Mouse (Mus musculus) MEL (cell line): ENCODE results near the gene Ilf3. TPM values are rescaled to one million over a fixed set of nuclear protein-coding genes. Genes with fewer than 3 reads are reported as not detected.

Source experiments
- DNase-seq: peaks from one replicate; pipeline ENCODE4 v3.0.0; 2011; ENCODE audit warnings: low read depth, low spot score
- H3K27ac ChIP-seq: 2 replicates; pipeline ENCODE4 v1.5.1; 2012; ENCODE audit warnings: low read depth, mild to moderate bottlenecking, control low read depth, low read length, moderate library complexity; ENCODE audit not compliant: control insufficient read depth
- H3K27me3 ChIP-seq, 2 experiments: fragments of 150-350 bp in 1 of 2; sonication (generic) in 1 of 2; 2 replicates each; pipeline ENCODE4 v1.6.1; 2012; ENCODE audit warnings: low read length in 2 of 2, mild to moderate bottlenecking in 2 of 2, improper control_type of control experiment in 1 of 2, moderate library complexity in 1 of 2; ENCODE audit not compliant: insufficient read depth in 2 of 2, control insufficient read depth in 1 of 2
- H3K36me3 ChIP-seq, 2 experiments: 2 replicates each; pipeline ENCODE4 v1.6.1; 2012 to 2014; ENCODE audit warnings: low read length in 2 of 2, improper control_type of control experiment in 1 of 2, inconsistent platforms in 1 of 2, mild to moderate bottlenecking in 1 of 2; ENCODE audit not compliant: insufficient read depth in 2 of 2, control insufficient read depth in 1 of 2
- H3K4me1 ChIP-seq, 2 experiments: fragments of 150-350 bp in 1 of 2; sonication (generic) in 1 of 2; 2 replicates each; pipeline ENCODE4 v1.6.1; 2012; ENCODE audit warnings: low read length in 2 of 2, improper control_type of control experiment in 1 of 2, mild to moderate bottlenecking in 1 of 2; ENCODE audit not compliant: insufficient read depth in 2 of 2, control insufficient read depth in 1 of 2
- H3K4me3 ChIP-seq, 2 experiments: fragments of 150-350 bp in 1 of 2; sonication (generic) in 1 of 2; 2 replicates each; pipeline ENCODE4 v1.5.1; 2012; ENCODE audit warnings: low read depth in 2 of 2, low read length in 2 of 2, mild to moderate bottlenecking in 2 of 2, moderate library complexity in 2 of 2, control low read depth in 1 of 2, improper control_type of control experiment in 1 of 2; ENCODE audit not compliant: control insufficient read depth in 1 of 2, insufficient read depth in 1 of 2
- H3K79me2 ChIP-seq: 2 replicates; pipeline ENCODE4 v1.6.1; 2012; ENCODE audit warnings: mild to moderate bottlenecking, low read length, moderate library complexity; ENCODE audit not compliant: control insufficient read depth, poor library complexity, insufficient read depth
- H3K9ac ChIP-seq: 2 replicates; pipeline ENCODE4 v1.6.1; 2012; ENCODE audit warnings: low read depth, mild to moderate bottlenecking, control low read depth, low read length, moderate library complexity; ENCODE audit not compliant: control insufficient read depth, poor library complexity, severe bottlenecking
- H3K9me3 ChIP-seq: fragments of 150-350 bp; sonication (generic); replicated peaks from 2 replicates; pipeline ENCODE4 v1.6.1; 2012; ENCODE audit warnings: mild to moderate bottlenecking, low read length, improper control_type of control experiment, moderate library complexity; ENCODE audit not compliant: insufficient read depth
- CHD1 ChIP-seq: IDR thresholded peaks from 2 replicates; pipeline ENCODE4 v1.6.1; 2012; ENCODE audit warnings: low read depth, mild to moderate bottlenecking, inconsistent platforms, low read length, improper control_type of control experiment
- CHD2 ChIP-seq: IDR thresholded peaks from 2 replicates; pipeline ENCODE4 v1.6.1; 2011; ENCODE audit warnings: low read length, improper control_type of control experiment
- E2F4 ChIP-seq: IDR thresholded peaks from 2 replicates; pipeline ENCODE4 v1.6.1; 2011; ENCODE audit warnings: low read depth, low read length, improper control_type of control experiment, borderline replicate concordance
- ELF1 ChIP-seq: IDR thresholded peaks from 2 replicates; pipeline ENCODE4 v1.6.1; 2014; ENCODE audit warnings: low read depth, mild to moderate bottlenecking, inconsistent platforms, low read length, improper control_type of control experiment, moderate library complexity
- ETS1 ChIP-seq: IDR thresholded peaks from 2 replicates; pipeline ENCODE4 v1.6.1; 2012; ENCODE audit warnings: low read depth, mild to moderate bottlenecking, inconsistent platforms, low read length, improper control_type of control experiment, moderate library complexity
- GABPA ChIP-seq: IDR thresholded peaks from 2 replicates; pipeline ENCODE4 v1.6.1; 2012; ENCODE audit warnings: low read depth, mild to moderate bottlenecking, inconsistent platforms, low read length, improper control_type of control experiment, moderate library complexity
- GATA1 ChIP-seq: IDR thresholded peaks from 2 replicates; pipeline ENCODE4 v1.6.1; 2011; ENCODE audit warnings: low read depth, low read length, improper control_type of control experiment
- HCFC1 ChIP-seq: IDR thresholded peaks from 2 replicates; pipeline ENCODE4 v1.6.1; 2012; ENCODE audit warnings: low read depth, mild to moderate bottlenecking, inconsistent platforms, low read length, improper control_type of control experiment, moderate library complexity
- JUND ChIP-seq: IDR thresholded peaks from 2 replicates; pipeline ENCODE4 v1.6.1; 2011; ENCODE audit warnings: low read depth, mild to moderate bottlenecking, improper control_type of control experiment, low read length
- KAT2A ChIP-seq: conservative IDR thresholded peaks from 2 replicates; pipeline ENCODE4 v1.6.1; 2012; ENCODE audit warnings: low read depth, low read length, improper control_type of control experiment, inconsistent platforms
- MAX ChIP-seq: IDR thresholded peaks from 2 replicates; pipeline ENCODE4 v1.6.1; 2011; ENCODE audit warnings: low read length, improper control_type of control experiment
- MAZ ChIP-seq: IDR thresholded peaks from 2 replicates; pipeline ENCODE4 v1.6.1; 2012; ENCODE audit warnings: low read depth, mild to moderate bottlenecking, inconsistent platforms, low read length, improper control_type of control experiment
- NRF1 ChIP-seq: IDR thresholded peaks from 2 replicates; pipeline ENCODE4 v1.6.1; 2014; ENCODE audit warnings: low read depth, mild to moderate bottlenecking, inconsistent platforms, low read length, improper control_type of control experiment, moderate library complexity; ENCODE audit not compliant: poor library complexity, insufficient read depth, severe bottlenecking
- POLR2A ChIP-seq, 2 experiments: IDR thresholded peaks; 2 replicates each; pipeline ENCODE4 v1.6.1; 2011 to 2012; ENCODE audit warnings: low read length in 2 of 2, mild to moderate bottlenecking in 2 of 2, control low read depth in 1 of 2, improper control_type of control experiment in 1 of 2, low read depth in 1 of 2, moderate library complexity in 1 of 2; ENCODE audit not compliant: control insufficient read depth in 1 of 2, insufficient read depth in 1 of 2, poor library complexity in 1 of 2
- POLR2AphosphoS5 ChIP-seq: IDR thresholded peaks from 2 replicates; pipeline ENCODE4 v1.6.1; 2012; ENCODE audit warnings: low read depth, borderline replicate concordance, mild to moderate bottlenecking, inconsistent platforms, low read length, moderate library complexity, mixed read lengths
- RCOR1 ChIP-seq: IDR thresholded peaks from 2 replicates; pipeline ENCODE4 v1.6.1; 2012; ENCODE audit warnings: low read depth, mild to moderate bottlenecking, inconsistent platforms, low read length, improper control_type of control experiment
- SIN3A ChIP-seq: IDR thresholded peaks from 2 replicates; pipeline ENCODE4 v1.6.1; 2012; ENCODE audit warnings: low read length, improper control_type of control experiment, inconsistent platforms
- TAL1 ChIP-seq: IDR thresholded peaks from 2 replicates; pipeline ENCODE4 v1.6.1; 2012; ENCODE audit warnings: mild to moderate bottlenecking, inconsistent platforms, low read length, moderate library complexity, mixed read lengths
- TCF12 ChIP-seq: IDR thresholded peaks from 2 replicates; pipeline ENCODE4 v1.6.1; 2014; ENCODE audit warnings: low read depth, mild to moderate bottlenecking, inconsistent platforms, low read length, improper control_type of control experiment, moderate library complexity
- USF2 ChIP-seq, 2 experiments: IDR thresholded peaks; 2 replicates each; pipeline ENCODE4 v1.6.1; 2011 to 2012; ENCODE audit warnings: improper control_type of control experiment in 2 of 2, low read length in 2 of 2, borderline replicate concordance in 1 of 2, inconsistent platforms in 1 of 2, low read depth in 1 of 2, mild to moderate bottlenecking in 1 of 2; ENCODE audit not compliant: insufficient read depth in 1 of 2
- ZNF384 ChIP-seq: IDR thresholded peaks from 2 replicates; pipeline ENCODE4 v1.6.1; 2012; ENCODE audit warnings: low read depth, mild to moderate bottlenecking, inconsistent platforms, low read length, improper control_type of control experiment
- polyA plus RNA-seq, 2 experiments: library from polyadenylated mRNA; stranded (reverse) in 1 of 2; unstranded in 1 of 2; fragments of >175 nt in 1 of 2; fragments of >200 nt in 1 of 2; gene quantifications; 2 replicates each; pipeline versions ENCODE4 v1.2.1 to v1.2.4; 2012; ENCODE audit warnings: low replicate concordance in 2 of 2, low read depth in 1 of 2; ENCODE audit not compliant: insufficient read length in 2 of 2, insufficient read depth in 1 of 2, missing spikeins in 1 of 2
- total RNA-seq: library from RNA; depleted of rRNA; stranded (reverse); fragments of 300-350 nt; gene quantifications from 2 replicates; pipeline ENCODE4 v1.2.3, GENCODE M21; 2012

Gene Ilf3
- total and polyA plus RNA-seq, 3 experiments = 67.4 to 519 (median 210) TPM

GRCm38 (mm10) chr9:21427773-21428172 lies 60.1 kb downstream of the Ilf3 start:
- Histone ChIP-seq H3K27me3 (no peaks in the 10 kb centered on the region), H3K27ac (no peak overlapping the region), H3K4me3 (no peak overlapping the region), H3K4me1 (peaks cover 17 to 28% of the 10 kb centered on the region in 2 experiments), H3K79me2 (peaks cover 77% of the 10 kb centered on the region), H3K9me3 (no peaks in the 10 kb centered on the region), H3K36me3 (peaks cover 7 to 29% of the 10 kb centered on the region in 2 experiments), H3K9ac (no peak overlapping the region)
- TF ChIP-seq CHD1 = no peak
- no peak for TF ChIP-seq NRF1
- no peak for TF ChIP-seq KAT2A
- no peak for TF ChIP-seq RCOR1
- no peak for TF ChIP-seq ELF1
- TF ChIP-seq GATA1 = no peak
- TF ChIP-seq E2F4 = no peak
- TF ChIP-seq ETS1 = no peak
- TF ChIP-seq JUND = no peak
- TF ChIP-seq MAZ = no peak
- TF ChIP-seq POLR2A (IDR thresholded peaks at IDR 0.05; ENCODE audit: control insufficient read depth in 1 of 2, insufficient read depth in 1 of 2, low read depth in 1 of 2, low read length in 2 of 2, poor library complexity in 1 of 2) = no peak
- TF ChIP-seq ZNF384 = no peak
- TF ChIP-seq MAX = no peak
- no peak for TF ChIP-seq HCFC1
- no peak for TF ChIP-seq CHD2
- no peak for TF ChIP-seq POLR2AphosphoS5
- no peak for TF ChIP-seq SIN3A
- TF ChIP-seq TAL1 = no peak
- no peak for TF ChIP-seq TCF12
- TF ChIP-seq GABPA = no peak
- no peak for DNase-seq

GRCm38 (mm10) chr9:21428178-21428577 lies 60.5 kb downstream of the Ilf3 start:
- H3K27ac ChIP-seq = no peak overlapping the region
- H3K36me3 ChIP-seq = peaks cover 7 to 25% of the 10 kb centered on the region in 2 experiments
- DNase-seq = no peak
- no peak overlapping the region for H3K4me3 ChIP-seq
- no peaks in the 10 kb centered on the region for H3K27me3 ChIP-seq
- no peaks in the 10 kb centered on the region for H3K9me3 ChIP-seq
- peaks cover 14 to 24% of the 10 kb centered on the region in 2 experiments for H3K4me1 ChIP-seq
- TF ChIP-seq MAX = no peak
- TF ChIP-seq USF2 (IDR thresholded peaks at IDR 0.05; ENCODE audit: borderline replicate concordance in 1 of 2, insufficient read depth in 1 of 2, low read depth in 1 of 2, low read length in 2 of 2) = 0 out of 4 replicates have a peak, but pooled peaks of 1 of the 2 experiments have one; percentile 18
- peaks cover 80% of the 10 kb centered on the region for H3K79me2 ChIP-seq
- no peak overlapping the region for H3K9ac ChIP-seq
